Mouse (Mus musculus) ES-E14 (cell line): Measurements from ENCODE around the gene Mnx1. TPM values are rescaled to one million over a fixed set of nuclear protein-coding genes. Genes with fewer than 3 reads are reported as not detected.

Source experiments
- DNase-seq: peaks from one replicate; pipeline ENCODE4 v3.0.0-alpha.2; 2013; ENCODE audit warnings: low read depth, low spot score
- H3K27ac ChIP-seq: 2 replicates; pipeline ENCODE4 v1.5.1; 2012; ENCODE audit warnings: low read depth, mild to moderate bottlenecking, low read length, moderate library complexity, mixed read lengths; ENCODE audit not compliant: poor library complexity, insufficient read depth, severe bottlenecking
- H3K36me3 ChIP-seq: 2 replicates; pipeline ENCODE4 v1.6.1; 2012; ENCODE audit warnings: mild to moderate bottlenecking, low read length, moderate library complexity, mixed read lengths; ENCODE audit not compliant: control insufficient read depth, poor library complexity, insufficient read depth, severe bottlenecking
- H3K4me1 ChIP-seq, 2 experiments: fragments of 150-350 bp in 1 of 2; sonication (generic) in 1 of 2; 2 replicates each; pipeline ENCODE4 v1.6.1; 2012; ENCODE audit warnings: low read length in 2 of 2, mild to moderate bottlenecking in 1 of 2, mixed read lengths in 1 of 2; ENCODE audit not compliant: control insufficient read depth in 2 of 2, insufficient read depth in 2 of 2, poor library complexity in 1 of 2
- H3K4me3 ChIP-seq, 2 experiments: fragments of 150-350 bp in 1 of 2; sonication (generic) in 1 of 2; 2 replicates each; pipeline ENCODE4 v1.5.1; 2012; ENCODE audit warnings: low read length in 2 of 2, low read depth in 1 of 2, mild to moderate bottlenecking in 1 of 2, mixed read lengths in 1 of 2; ENCODE audit not compliant: insufficient read depth in 1 of 2, poor library complexity in 1 of 2, severe bottlenecking in 1 of 2
- H3K9ac ChIP-seq: 2 replicates; pipeline ENCODE4 v1.6.1; 2012; ENCODE audit warnings: low read depth, mild to moderate bottlenecking, low read length, mixed read lengths; ENCODE audit not compliant: poor library complexity, insufficient read depth, severe bottlenecking
- H3K9me3 ChIP-seq: fragments of 150-350 bp; sonication (generic); 2 replicates; pipeline ENCODE4 v1.6.1; 2012; ENCODE audit warnings: low read depth, mild to moderate bottlenecking, low read length; ENCODE audit not compliant: control insufficient read depth, insufficient read depth
- CHD2 ChIP-seq: IDR thresholded peaks from 2 replicates; pipeline ENCODE4 v1.6.1; 2014; ENCODE audit warnings: mild to moderate bottlenecking, low read depth, low read length, inconsistent platforms
- HCFC1 ChIP-seq: IDR thresholded peaks from 2 replicates; pipeline ENCODE4 v1.6.1; 2012; ENCODE audit warnings: low read length, inconsistent platforms, borderline replicate concordance; ENCODE audit not compliant: insufficient read depth
- MAFK ChIP-seq: IDR thresholded peaks from 2 replicates; pipeline ENCODE4 v1.6.1; 2014; ENCODE audit warnings: mild to moderate bottlenecking, low read depth, low read length, inconsistent platforms; ENCODE audit not compliant: insufficient read depth
- ZC3H11A ChIP-seq: IDR thresholded peaks from 2 replicates; pipeline ENCODE4 v1.6.1; 2012; ENCODE audit warnings: low read depth, mild to moderate bottlenecking, inconsistent platforms, low read length, borderline replicate concordance
- ZNF384 ChIP-seq: IDR thresholded peaks from 2 replicates; pipeline ENCODE4 v1.6.1; 2012; ENCODE audit warnings: low read depth, low read length, inconsistent platforms
- in situ Hi-C, 2 experiments: fragments of 600-800 bp; cut with MboI; formaldehyde crosslinking; loops; one replicate each; pipeline ENCODE4 v1.15.1; 2025; ENCODE audit warnings: low sequenced_read_pairs in 2 of 2, inconsistent platforms in 1 of 2; ENCODE audit not compliant: unreplicated experiment in 2 of 2
- total RNA-seq: library from RNA; depleted of rRNA; stranded (reverse); fragments of 300-350 nt; gene quantifications from 2 replicates; pipeline ENCODE4 v1.2.3, GENCODE M21; 2012

Mnx1 gene
- total RNA-seq, 1 experiment: 0.13 TPM

DNA sequence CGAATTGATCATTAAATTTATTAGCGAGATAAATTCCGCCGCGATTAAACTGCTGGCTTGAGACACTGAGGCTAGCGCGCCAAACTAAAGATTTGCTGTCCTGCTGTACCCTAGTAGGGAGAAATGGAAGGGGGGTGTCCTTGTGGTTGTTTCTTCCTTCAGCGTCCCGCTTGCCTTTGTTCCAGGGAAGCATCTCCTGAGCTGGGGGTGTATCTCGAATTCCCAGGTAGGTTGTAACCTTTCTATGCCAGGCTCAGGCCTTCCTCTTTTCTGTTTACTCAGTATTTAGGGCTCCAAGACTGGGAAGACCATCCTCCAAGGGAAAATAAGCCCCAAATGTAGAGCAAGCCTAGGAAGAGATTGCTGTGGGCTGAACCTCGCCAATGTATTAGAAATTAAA is 6.9 kb downstream of the Mnx1 start:
- H3K4me1 ChIP-seq: peaks cover 0 to 5% of the 10 kb centered on the region in 2 experiments; a peak in 1 of 4 replicates
- TF ChIP-seq ZNF384: no peak
- TF ChIP-seq ZC3H11A: no peak
- no peak for TF ChIP-seq CHD2
- no peaks in the 10 kb centered on the region for H3K36me3 ChIP-seq
- H3K9ac ChIP-seq: no peak overlapping the region
- no peaks in the 10 kb centered on the region for H3K9me3 ChIP-seq
- no peak overlapping the region for H3K4me3 ChIP-seq
- no peak for DNase-seq
- no peak overlapping the region for H3K27ac ChIP-seq
- in situ Hi-C loops: loop anchor here in 1 of 2 experiments (10.0 kb wide), 2 partner anchors 1007 to 1307 kb away; partner anchors contain the start of genes En2 and Shh

GRCm38 (mm10) chr5:29470851-29471394 is 7.3 kb downstream of the Mnx1 start:
- H3K4me3 ChIP-seq: no peak overlapping the region
- no peak overlapping the region for H3K9ac ChIP-seq
- H3K9me3 ChIP-seq: no peaks in the 10 kb centered on the region
- H3K36me3 ChIP-seq: no peaks in the 10 kb centered on the region
- H3K27ac ChIP-seq: no peak overlapping the region
- H3K4me1 ChIP-seq: peaks cover 0 to 5% of the 10 kb centered on the region in 2 experiments; a peak in 1 of 4 replicates
- in situ Hi-C loops: loop anchor here in 1 of 2 experiments (10.0 kb wide), 2 partner anchors 1006 to 1306 kb away; partner anchors contain the start of genes En2 and Shh
- DNase-seq: no peak
- no peak for TF ChIP-seq ZC3H11A
- TF ChIP-seq CHD2: no peak
- TF ChIP-seq HCFC1: no peak
- no peak for TF ChIP-seq MAFK
- no peak for TF ChIP-seq ZNF384

DNA sequence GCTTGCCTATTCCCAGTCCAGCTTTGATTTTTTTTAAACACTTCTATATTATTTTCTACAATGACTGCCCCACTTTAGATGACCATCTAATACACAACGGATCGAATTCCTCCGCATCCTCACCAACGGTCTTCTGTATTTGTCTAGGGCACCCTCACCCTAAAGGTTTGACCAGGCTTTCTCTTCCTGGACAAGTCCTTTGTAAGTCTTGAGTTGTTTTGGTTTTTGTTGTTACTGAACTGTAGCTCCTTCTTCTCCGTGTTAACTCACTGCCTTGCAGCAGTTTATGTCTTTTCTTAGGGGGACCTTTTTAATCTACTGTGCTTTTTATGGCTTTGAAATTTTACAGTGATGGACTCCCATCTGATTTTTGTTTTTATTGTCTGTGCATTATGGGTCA is 8.0 kb downstream of the Mnx1 start:
- Histone ChIP-seq H3K36me3 (no peaks in the 10 kb centered on the region), H3K4me3 (no peak overlapping the region), H3K27ac (no peak overlapping the region), H3K9me3 (no peaks in the 10 kb centered on the region), H3K4me1 (peaks cover 0 to 5% of the 10 kb centered on the region in 2 experiments; a peak in 1 of 4 replicates), H3K9ac (no peak overlapping the region)
- in situ Hi-C loops: loop anchor here in 1 of 2 experiments (10.0 kb wide), 2 partner anchors 1005 to 1305 kb away; partner anchors contain the start of genes En2 and Shh
- TF ChIP-seq HCFC1 (no peak), ZC3H11A (no peak), ZNF384 (no peak), CHD2 (no peak), MAFK (no peak)
- no peak for DNase-seq

- Histone ChIP-seq H3K4me1 (peaks cover 0 to 5% of the 10 kb centered on the region in 2 experiments; a peak in 1 of 4 replicates), H3K9me3 (no peaks in the 10 kb centered on the region), H3K4me3 (no peak overlapping the region), H3K27ac (no peak overlapping the region), H3K36me3 (no peaks in the 10 kb centered on the region), H3K9ac (no peak overlapping the region)
- TF ChIP-seq MAFK: no peak
- no peak for TF ChIP-seq ZNF384
- in situ Hi-C loops: no loop called here
- DNase-seq: no peak
These were observed 8.8 kb downstream of the Mnx1 start for GRCm38 (mm10) chr5:29469501-29469900.
